Mouse (Mus musculus) CH12.LX (cell line): ENCODE data around the gene Gpr155. TPM values are rescaled to one million over a fixed set of nuclear protein-coding genes. Genes with fewer than 3 reads are reported as not detected.

Experiments used
- DNase-seq: peaks from one replicate; pipeline ENCODE4 v3.0.0-alpha.2; 2013; ENCODE audit errors: extremely low read depth
- H3K27ac ChIP-seq: 2 replicates; pipeline ENCODE4 v1.5.1; 2012; ENCODE audit warnings: low read depth, mild to moderate bottlenecking, control low read depth, moderate library complexity; ENCODE audit not compliant: insufficient read depth
- H3K27me3 ChIP-seq: replicated peaks from 2 replicates; pipeline ENCODE3; 2012; ENCODE audit warnings: inconsistent platforms
- H3K36me3 ChIP-seq, 2 experiments: replicated peaks in 1 of 2; 2 replicates each; pipeline versions ENCODE3 to v1.6.1; 2012; ENCODE audit warnings: inconsistent platforms in 1 of 2, low read length in 1 of 2, mild to moderate bottlenecking in 1 of 2, mixed read lengths in 1 of 2, moderate library complexity in 1 of 2; ENCODE audit not compliant: control insufficient read depth in 1 of 2, insufficient read depth in 1 of 2
- H3K4me1 ChIP-seq, 2 experiments: 2 replicates each; pipeline ENCODE4 v1.6.1; 2012; ENCODE audit warnings: inconsistent platforms in 1 of 2, moderate library complexity in 1 of 2; ENCODE audit not compliant: insufficient read depth in 2 of 2, control insufficient read depth in 1 of 2
- H3K4me2 ChIP-seq: 2 replicates; pipeline ENCODE4 v1.6.1; 2012; ENCODE audit warnings: low read depth, mild to moderate bottlenecking, control low read depth; ENCODE audit not compliant: poor library complexity, insufficient read depth, severe bottlenecking
- H3K4me3 ChIP-seq, 3 experiments: fragments of 150-350 bp in 1 of 3; sonication (generic) in 1 of 3; replicated peaks in 1 of 3; 2 replicates each; pipeline versions ENCODE3 to v1.5.1; 2011 to 2012; ENCODE audit warnings: low read depth in 2 of 3, low read length in 2 of 3, mild to moderate bottlenecking in 2 of 3, moderate library complexity in 2 of 3, control low read depth in 1 of 3, improper control_type of control experiment in 1 of 3, inconsistent platforms in 1 of 3, mixed read lengths in 1 of 3; ENCODE audit not compliant: poor library complexity in 1 of 3
- H3K79me2 ChIP-seq: replicated peaks from 2 replicates; pipeline ENCODE4 v1.6.1; 2012; ENCODE audit warnings: mild to moderate bottlenecking, moderate library complexity; ENCODE audit not compliant: control insufficient read depth, poor library complexity, insufficient read depth, severe bottlenecking; ENCODE audit errors: extremely low read depth
- H3K9ac ChIP-seq: 2 replicates; pipeline ENCODE4 v1.6.1; 2012; ENCODE audit warnings: low read depth, mild to moderate bottlenecking, control low read depth, moderate library complexity; ENCODE audit not compliant: insufficient read depth
- H3K9me3 ChIP-seq: replicated peaks from 2 replicates; pipeline ENCODE3; 2012; ENCODE audit warnings: low read length, inconsistent platforms, mixed read lengths
- BHLHE40 ChIP-seq: IDR thresholded peaks from 2 replicates; pipeline ENCODE4 v1.6.1; 2011; ENCODE audit warnings: mild to moderate bottlenecking, low read depth, low read length, improper control_type of control experiment
- CHD1 ChIP-seq: IDR thresholded peaks from 2 replicates; pipeline ENCODE4 v1.6.1; 2012; ENCODE audit warnings: low read depth, low read length, improper control_type of control experiment, inconsistent platforms
- CHD2 ChIP-seq: IDR thresholded peaks from 2 replicates; pipeline ENCODE4 v1.6.1; 2011; ENCODE audit warnings: low read length, improper control_type of control experiment
- ELF1 ChIP-seq: IDR thresholded peaks from 2 replicates; pipeline ENCODE4 v1.6.1; 2014; ENCODE audit warnings: low read depth, mild to moderate bottlenecking, inconsistent platforms, low read length, improper control_type of control experiment
- EP300 ChIP-seq: IDR thresholded peaks from 2 replicates; pipeline ENCODE4 v1.6.1; 2011; ENCODE audit warnings: low read length, improper control_type of control experiment
- ETS1 ChIP-seq: conservative IDR thresholded peaks from 2 replicates; pipeline ENCODE4 v1.6.1; 2012; ENCODE audit warnings: low read depth, mild to moderate bottlenecking, inconsistent platforms, low read length, improper control_type of control experiment, moderate library complexity
- GABPA ChIP-seq: IDR thresholded peaks from 2 replicates; pipeline ENCODE4 v1.6.1; 2012; ENCODE audit warnings: low read depth, low read length, improper control_type of control experiment, inconsistent platforms; ENCODE audit not compliant: insufficient replicate concordance
- HCFC1 ChIP-seq: IDR thresholded peaks from 2 replicates; pipeline ENCODE4 v1.6.1; 2012; ENCODE audit warnings: low read depth, mild to moderate bottlenecking, inconsistent platforms, low read length, improper control_type of control experiment
- IRF4 ChIP-seq: IDR thresholded peaks from 2 replicates; pipeline ENCODE4 v1.6.1; 2014; ENCODE audit warnings: low read depth, mild to moderate bottlenecking, inconsistent platforms, low read length, improper control_type of control experiment
- JUN ChIP-seq: IDR thresholded peaks from 2 replicates; pipeline ENCODE4 v1.6.1; 2011; ENCODE audit warnings: low read depth, mild to moderate bottlenecking, low read length, improper control_type of control experiment, moderate library complexity; ENCODE audit not compliant: insufficient read depth
- JUND ChIP-seq: conservative IDR thresholded peaks from 2 replicates; pipeline ENCODE4 v1.6.1; 2011; ENCODE audit warnings: low read depth, low read length, improper control_type of control experiment
- KAT2A ChIP-seq: IDR thresholded peaks from 2 replicates; pipeline ENCODE4 v1.6.1; 2012; ENCODE audit warnings: low read length, improper control_type of control experiment, inconsistent platforms; ENCODE audit not compliant: insufficient replicate concordance
- MAFK ChIP-seq: IDR thresholded peaks from 2 replicates; pipeline ENCODE4 v1.6.1; 2011; ENCODE audit warnings: low read length, improper control_type of control experiment; ENCODE audit not compliant: insufficient replicate concordance
- MAX ChIP-seq: IDR thresholded peaks from 2 replicates; pipeline ENCODE4 v1.6.1; 2011; ENCODE audit warnings: low read length, improper control_type of control experiment
- MAZ ChIP-seq: IDR thresholded peaks from 2 replicates; pipeline ENCODE4 v1.6.1; 2012; ENCODE audit warnings: low read depth, mild to moderate bottlenecking, inconsistent platforms, low read length, improper control_type of control experiment, moderate library complexity
- MXI1 ChIP-seq: IDR thresholded peaks from 2 replicates; pipeline ENCODE4 v1.6.1; 2011; ENCODE audit warnings: mild to moderate bottlenecking, low read depth, low read length, improper control_type of control experiment
- NELFE ChIP-seq: IDR thresholded peaks from 2 replicates; pipeline ENCODE4 v1.6.1; 2011; ENCODE audit warnings: low read depth, low read length, improper control_type of control experiment
- NRF1 ChIP-seq: IDR thresholded peaks from 2 replicates; pipeline ENCODE4 v1.6.1; 2014; ENCODE audit warnings: low read depth, mild to moderate bottlenecking, inconsistent platforms, low read length, improper control_type of control experiment, moderate library complexity
- PAX5 ChIP-seq: IDR thresholded peaks from 2 replicates; pipeline ENCODE4 v1.6.1; 2012; ENCODE audit warnings: low read length, inconsistent platforms, mixed read lengths
- POLR2A ChIP-seq: IDR thresholded peaks from 2 replicates; pipeline ENCODE4 v1.6.1; 2011; ENCODE audit warnings: low read depth, mild to moderate bottlenecking, improper control_type of control experiment, low read length
- POLR2AphosphoS2 ChIP-seq: IDR thresholded peaks from 2 replicates; pipeline ENCODE4 v1.6.1; 2011; ENCODE audit warnings: low read depth, low read length, improper control_type of control experiment
- RAD21 ChIP-seq: IDR thresholded peaks from 2 replicates; pipeline ENCODE4 v1.6.1; 2011; ENCODE audit warnings: low read depth, mild to moderate bottlenecking, low read length, improper control_type of control experiment, moderate library complexity
- RCOR1 ChIP-seq: conservative IDR thresholded peaks from 2 replicates; pipeline ENCODE4 v1.6.1; 2012; ENCODE audit warnings: low read depth, mild to moderate bottlenecking, inconsistent platforms, low read length, improper control_type of control experiment
- SIN3A ChIP-seq: IDR thresholded peaks from 2 replicates; pipeline ENCODE4 v1.6.1; 2012; ENCODE audit warnings: low read length, improper control_type of control experiment, inconsistent platforms
- SMC3 ChIP-seq: IDR thresholded peaks from 2 replicates; pipeline ENCODE4 v1.6.1; 2011; ENCODE audit warnings: low read depth, low read length, improper control_type of control experiment
- TBP ChIP-seq: conservative IDR thresholded peaks from 2 replicates; pipeline ENCODE4 v1.6.1; 2011; ENCODE audit warnings: low read depth, low read length, improper control_type of control experiment
- TCF12 ChIP-seq: IDR thresholded peaks from 2 replicates; pipeline ENCODE4 v1.6.1; 2014; ENCODE audit warnings: low read depth, mild to moderate bottlenecking, inconsistent platforms, low read length, improper control_type of control experiment
- USF1 ChIP-seq: IDR thresholded peaks from 2 replicates; pipeline ENCODE4 v1.6.1; 2014; ENCODE audit warnings: low read depth, mild to moderate bottlenecking, inconsistent platforms, low read length, improper control_type of control experiment
- USF2 ChIP-seq: conservative IDR thresholded peaks from 2 replicates; pipeline ENCODE4 v1.6.1; 2011; ENCODE audit warnings: low read depth, low read length, improper control_type of control experiment
- ZC3H11A ChIP-seq: IDR thresholded peaks from 2 replicates; pipeline ENCODE4 v1.6.1; 2012; ENCODE audit warnings: low read depth, mild to moderate bottlenecking, inconsistent platforms, low read length, improper control_type of control experiment
- ZKSCAN1 ChIP-seq: IDR thresholded peaks from 2 replicates; pipeline ENCODE4 v1.6.1; 2012; ENCODE audit warnings: low read depth, inconsistent platforms, low read length, improper control_type of control experiment, borderline replicate concordance
- ZNF384 ChIP-seq: IDR thresholded peaks from 2 replicates; pipeline ENCODE4 v1.6.1; 2012; ENCODE audit warnings: low read depth, low read length, improper control_type of control experiment, inconsistent platforms
- dilution Hi-C: fragments of 300-500 bp; cut with MboI; formaldehyde crosslinking; loops from 2 replicates; pipeline ENCODE4 v1.14.3; 2020; ENCODE audit warnings: low sequenced_read_pairs; ENCODE audit not compliant: extremely low pct_unique_long_range_greater_than_20kb, extremely low pct_ligation_motif_present
- in situ Hi-C: fragments of 300-500 bp; cut with MboI; formaldehyde crosslinking; loops from 3 replicates; pipeline ENCODE4 v1.14.3; 2019; ENCODE audit warnings: low sequenced_read_pairs, low pct_ligation_motif_present, low pct_unique_long_range_greater_than_20kb, mixed read lengths
- polyA plus RNA-seq: library from polyadenylated mRNA; unstranded; fragments of >175 nt; gene quantifications from 2 replicates; pipeline ENCODE4 v1.2.1, GENCODE M21; 2012; ENCODE audit warnings: low read depth; ENCODE audit not compliant: insufficient read length
- total RNA-seq, 2 experiments: library from RNA; depleted of rRNA; stranded (reverse); fragments of 300-350 nt in 1 of 2; fragments of >200 nt in 1 of 2; gene quantifications; 2 replicates each; pipeline ENCODE4 v1.2.3; 2012 to 2014

Gpr155 gene
- total and polyA plus RNA-seq, 3 experiments: 3.0 to 5.7 (median 3.2) TPM

- in situ Hi-C loops (loop anchor here (10.0 to 25.0 kb wide), 2 partner anchors 90 to 243 kb away; partner anchors contain the start of genes Cir1 and Scrn3), dilution Hi-C loops (no loop called here)
- Histone ChIP-seq H3K4me2 (peak overlapping the region; percentile 98), H3K27me3 (no peaks in the 10 kb centered on the region), H3K4me1 (peaks cover 5 to 33% of the 10 kb centered on the region in 2 experiments; a peak in 3 of 4 replicates), H3K36me3 (peaks cover 4 to 34% of the 10 kb centered on the region in 2 experiments), H3K9ac (peak overlapping the region; percentile 77), H3K4me3 (peak overlapping the region; percentile 56 to 71 (median 57)), H3K27ac (peak overlapping the region; percentile 87), H3K79me2 (no peaks in the 10 kb centered on the region), H3K9me3 (no peaks in the 10 kb centered on the region)
- 0 out of 2 replicates have a peak, but pooled peaks have one; percentile 52 for TF ChIP-seq MAFK
- no peak for TF ChIP-seq POLR2AphosphoS2
- TF ChIP-seq HCFC1: no peak
- TF ChIP-seq USF2: no peak
- peak; percentile 37 for DNase-seq
Observed at GRCm38 (mm10) chr2:73404980-73405379, 18.6 kb upstream of the Gpr155 start.

GRCm38 (mm10) chr2:73404442-73404841 lies 18.1 kb upstream of the Gpr155 start:
- H3K9me3 ChIP-seq: no peaks in the 10 kb centered on the region
- dilution Hi-C loops (no loop called here), in situ Hi-C loops (loop anchor here (10.0 to 25.0 kb wide), 2 partner anchors 90 to 242 kb away; partner anchors contain the start of genes Cir1 and Scrn3)
- H3K27me3 ChIP-seq: no peaks in the 10 kb centered on the region
- DNase-seq: peak; percentile 89
- H3K4me3 ChIP-seq: peak overlapping the region; percentile 56 to 71 (median 57)
- peak overlapping the region; percentile 99 for H3K4me2 ChIP-seq
- peaks cover 5 to 33% of the 10 kb centered on the region in 2 experiments; a peak in 3 of 4 replicates for H3K4me1 ChIP-seq
- peak overlapping the region; percentile 87 for H3K27ac ChIP-seq
- H3K9ac ChIP-seq: peak overlapping the region; percentile 77
- H3K36me3 ChIP-seq: peaks cover 0 to 30% of the 10 kb centered on the region in 2 experiments
- H3K79me2 ChIP-seq: no peaks in the 10 kb centered on the region
- 0 out of 2 replicates have a peak, but pooled peaks have one; percentile 36 for TF ChIP-seq ELF1
- no peak for TF ChIP-seq ZKSCAN1
- TF ChIP-seq NELFE: peak; percentile 53
- peak; percentile 93 for TF ChIP-seq BHLHE40
- TF ChIP-seq EP300: peak; percentile 90
- TF ChIP-seq NRF1: peak; percentile 58
- no peak for TF ChIP-seq KAT2A
- TF ChIP-seq ETS1: peak; percentile 64
- TF ChIP-seq SMC3: no peak
- no peak for TF ChIP-seq USF1
- TF ChIP-seq CHD1: peak; percentile 40; the same call in 1 of the 2 replicates
- no peak for TF ChIP-seq GABPA
- no peak for TF ChIP-seq MAZ
- TF ChIP-seq MAX: peak; percentile 86
- peak; percentile 98 for TF ChIP-seq MXI1
- peak; percentile 96 for TF ChIP-seq JUND
- peak; percentile 98 for TF ChIP-seq IRF4
- peak; percentile 60; the same call in 1 of the 2 replicates for TF ChIP-seq CHD2
- no peak for TF ChIP-seq ZC3H11A
- no peak for TF ChIP-seq ZNF384
- TF ChIP-seq SIN3A: peak; percentile 79
- TF ChIP-seq PAX5: no peak
- 0 out of 2 replicates have a peak, but pooled peaks have one; percentile 10 for TF ChIP-seq POLR2A
- no peak for TF ChIP-seq HCFC1
- TF ChIP-seq JUN: peak; percentile 88
- TF ChIP-seq RCOR1: no peak
- TF ChIP-seq TCF12: peak; percentile 83
- no peak for TF ChIP-seq USF2
- no peak; the same call in none of the 2 replicates for TF ChIP-seq RAD21
- TF ChIP-seq TBP: peak; percentile 48; the same call in 1 of the 2 replicates
